In the genomic region with DNA sequence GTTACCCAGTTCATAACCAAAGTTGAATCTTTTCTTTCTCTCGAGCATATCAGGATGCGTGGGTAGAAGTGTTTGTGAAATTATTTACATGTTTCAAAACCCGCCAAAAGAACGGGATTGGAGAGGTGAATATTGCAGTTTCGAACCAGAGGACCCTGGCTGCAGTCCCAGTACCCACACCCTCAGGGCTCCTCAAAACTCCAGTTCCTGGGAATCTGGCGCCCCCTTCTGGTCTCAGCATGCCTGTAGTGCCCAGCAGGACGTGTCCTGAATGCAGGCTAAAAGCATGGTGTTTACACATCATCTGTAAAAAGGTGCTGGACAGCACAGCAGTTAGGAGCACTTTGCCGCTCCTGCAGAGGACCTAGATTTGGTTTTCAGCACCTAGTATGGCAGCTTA, we compare ENCODE assay signal across 8 mouse cellular contexts. TPM values are rescaled to one million over a fixed set of nuclear protein-coding genes. Genes with fewer than 3 reads are reported as not detected.
DNase-seq lines count a peak whose midpoint lies in the region; ATAC-seq and TF ChIP-seq lines count a peak whose summit lies in the region.

No protein-coding gene starts in this region.

- no peaks in the 10 kb centered on the region for H3K36me3 ChIP-seq in kidney, postnatal 0 days (ENCODE audit: insufficient read depth, low read length)
- peaks cover 7% of the 10 kb centered on the region for H3K36me3 ChIP-seq in lung, embryonic 15.5 days

- H3K4me2 ChIP-seq in kidney, postnatal 0 days (ENCODE audit: low read length), result no peak overlapping the region
- H3K4me2 ChIP-seq in lung, embryonic 15.5 days, result no peak overlapping the region

- H3K4me1 ChIP-seq in kidney, postnatal 0 days (replicated peaks; ENCODE audit: insufficient read depth, low read length), result no peaks in the 10 kb centered on the region
- H3K4me1 ChIP-seq in lung, embryonic 15.5 days, result peaks cover 7% of the 10 kb centered on the region

- DNase-seq in 416B (ENCODE audit: low read depth), result peak; percentile 66
- DNase-seq in CD8-positive naive resting alpha-beta T cell, adult 2 months (ENCODE audit: low read depth in 2 of 2, low spot score in 2 of 2), result peak; percentile 34 to 52
- DNase-seq in c-Kit-positive CD71-positive TER-119-negative erythroid progenitor cells, embryonic 14.5 days (ENCODE audit: low read depth), result peak; percentile 45
- peak; percentile 34 for DNase-seq in forelimb bud, embryonic 11.5 days (ENCODE audit: low read depth, low spot score)
- peak; percentile 42 for DNase-seq in kidney, postnatal 0 days (ENCODE audit: low spot score)
- peak; percentile 27 for DNase-seq in skeletal muscle tissue, adult 2 months (ENCODE audit: low read depth, low spot score)
- no peak for DNase-seq in frontal cortex, postnatal 36 days (ENCODE audit: low spot score in 2 of 2)

- no peaks in the 10 kb centered on the region for H3K9me3 ChIP-seq in kidney, postnatal 0 days (replicated peaks; ENCODE audit: low read length)
- H3K9me3 ChIP-seq in lung, embryonic 15.5 days, result no peaks in the 10 kb centered on the region

- 65% methylated on average over 8 of the region's 8 CpGs for WGBS in kidney, postnatal 0 days
- 54% methylated on average over 8 of the region's 8 CpGs for WGBS in lung, embryonic 15.5 days

- no peak overlapping the region for H3K4me3 ChIP-seq in kidney, postnatal 0 days (replicated peaks; ENCODE audit: low read depth, low read length)
- H3K4me3 ChIP-seq in lung, embryonic 15.5 days, result peak overlapping the region; percentile 99

- H3K27ac ChIP-seq in kidney, postnatal 0 days, result no peak overlapping the region
- H3K27ac ChIP-seq in lung, embryonic 15.5 days, result no peak overlapping the region

- no peak for ATAC-seq in kidney, postnatal 0 days (replicated peaks; ENCODE audit: low FRiP score, low read depth)
- no peak for ATAC-seq in lung, embryonic 15.5 days (ENCODE audit: borderline replicate concordance, extremely low read depth, low FRiP score, low TSS enrichment)

- no peak overlapping the region for H3K9ac ChIP-seq in kidney, postnatal 0 days (ENCODE audit: low read depth, low read length)
- H3K9ac ChIP-seq in lung, embryonic 15.5 days, result no peak overlapping the region

- no peaks in the 10 kb centered on the region for H3K27me3 ChIP-seq in kidney, postnatal 0 days (ENCODE audit: insufficient read depth, low read length)
- H3K27me3 ChIP-seq in lung, embryonic 15.5 days, result peaks cover 4% of the 10 kb centered on the region; the same call in 1 of the 2 replicates

- peak; percentile 64 for TF ChIP-seq CTCF in kidney, postnatal 0 days (IDR thresholded peaks at IDR 0.05; ENCODE audit: low read depth)

RNA-seq across cellular contexts. Expression of gene Paxbp1, which starts 1.2 kb away (rescaled TPM):
- 26.4 and 32.0 TPM in 2 replicates for polyA plus RNA-seq in kidney, postnatal 0 days (2015; fragmentation: Nextera tagmentation; extraction: Ambion mirVana)
- 44.0 and 48.0 TPM in 2 replicates for polyA plus RNA-seq in lung, embryonic 15.5 days (2015; fragmentation: Nextera tagmentation; extraction: Ambion mirVana)

RNA-seq across cellular contexts. Expression of gene Synj1, which starts 34.4 kb away (rescaled TPM):
- polyA plus RNA-seq in kidney, postnatal 0 days (2015; fragmentation: Nextera tagmentation; extraction: Ambion mirVana), result 10.0 and 11.9 TPM in 2 replicates
- 13.3 and 14.6 TPM in 2 replicates for polyA plus RNA-seq in lung, embryonic 15.5 days (2015; fragmentation: Nextera tagmentation; extraction: Ambion mirVana)

RNA-seq across cellular contexts. Expression of gene 4932438H23Rik, which starts 49.4 kb away (rescaled TPM):
- 0.07 and 0.11 TPM in 2 replicates for polyA plus RNA-seq in kidney, postnatal 0 days (2015; fragmentation: Nextera tagmentation; extraction: Ambion mirVana)
- polyA plus RNA-seq in lung, embryonic 15.5 days (2015; fragmentation: Nextera tagmentation; extraction: Ambion mirVana), result 0.14 and 0.52 TPM in 2 replicates

Comparison
In these comparisons a context has a peak if more than half of its experiments do, and no peak if none do; other contexts are left out.
1. DNase-seq: peak in 416B (single experiment), CD8-positive naive resting alpha-beta T cell, adult 2 months (2 of 2), c-Kit-positive CD71-positive TER-119-negative erythroid progenitor cells, embryonic 14.5 days (single experiment), forelimb bud, embryonic 11.5 days (single experiment), kidney, postnatal 0 days (single experiment) and skeletal muscle tissue, adult 2 months (single experiment); none in frontal cortex, postnatal 36 days (0 of 2).